Mouse (Mus musculus): ENCODE data around the gene Mmp25. TPM values are rescaled to one million over a fixed set of nuclear protein-coding genes. Genes with fewer than 3 reads are reported as not detected.
A peak's percentile ranks its signal among the peaks of the same experiment; 100 is the strongest.

Mmp25 gene
- total RNA-seq, 1 experiment from 2014 or later, result 2.7 TPM

- ATAC-seq (replicated peaks in 1 of 2; ENCODE audit: insufficient read depth in 1 of 2, low FRiP score in 2 of 2, low TSS enrichment in 1 of 2, low read depth in 1 of 2, poor library complexity in 2 of 2, severe bottlenecking in 2 of 2), result peak; percentile 37 to 53; a peak in 3 of 4 replicates
Measured at GRCm38 (mm10) chr17:23585721-23586491, 59.2 kb downstream of the Mmp25 start.

DNA sequence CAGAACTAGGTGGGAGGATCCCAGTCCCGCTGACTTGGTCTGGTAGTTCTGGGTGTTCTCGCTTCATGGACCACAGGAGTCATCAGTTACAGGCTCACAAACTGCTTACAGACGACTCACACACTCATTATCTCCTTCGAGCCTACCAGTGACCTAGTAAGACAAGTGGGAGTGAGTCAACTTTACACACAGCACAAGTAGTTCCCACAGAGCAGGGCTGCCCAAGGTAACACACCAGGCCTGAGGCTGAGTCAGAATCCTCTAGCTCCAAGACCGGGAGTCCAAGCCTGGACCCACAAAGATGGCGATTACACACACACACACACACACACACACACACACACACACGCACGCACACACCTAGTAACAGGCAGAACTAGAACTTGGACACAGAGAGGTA is 60.3 kb downstream of the Mmp25 start:
- no peak for ATAC-seq (replicated peaks in 1 of 2; ENCODE audit: insufficient read depth in 1 of 2, low FRiP score in 2 of 2, low TSS enrichment in 1 of 2, low read depth in 1 of 2, poor library complexity in 2 of 2, severe bottlenecking in 2 of 2)

Other genes starting within 250 kb of the Mmp25 start
- not detected in 2 replicates for gene Vmn2r117, start 165.6 kb downstream of the Mmp25 start, total RNA-seq (2017)
- gene Zfp213, start 81.0 kb downstream of the Mmp25 start, total RNA-seq (2017), result 6.4 and 11.4 TPM in 2 replicates
- gene Zfp13, start 45.8 kb downstream of the Mmp25 start, total RNA-seq (2017), result 0.25 TPM in 1 of 2 replicates, not detected in the other
- not detected in 2 replicates for gene Zscan10, start 44.4 kb downstream of the Mmp25 start, total RNA-seq (2017)
- not detected in 2 replicates for gene Bicdl2, start 15.2 kb upstream of the Mmp25 start, total RNA-seq (2017)
- gene Hcfc1r1, start 28.3 kb upstream of the Mmp25 start, total RNA-seq (2017), result 32.0 and 33.6 TPM in 2 replicates
- 34.0 and 48.2 TPM in 2 replicates for gene Thoc6, start 28.6 kb upstream of the Mmp25 start, total RNA-seq (2017)
- gene Tnfrsf12a, start 32.2 kb upstream of the Mmp25 start, total RNA-seq (2017), result 6.3 and 24.1 TPM in 2 replicates
- not detected in 2 replicates for gene Cldn6, start 34.0 kb upstream of the Mmp25 start, total RNA-seq (2017)
- gene Cldn9, start 38.7 kb upstream of the Mmp25 start, total RNA-seq (2017), result not detected in 2 replicates
- not detected in 2 replicates for gene 1520401A03Rik, start 77.5 kb upstream of the Mmp25 start, total RNA-seq (2017)
- gene Pkmyt1, start 81.1 kb upstream of the Mmp25 start, total RNA-seq (2017), result 13.9 and 14.3 TPM in 2 replicates
- 2.3 and 3.4 TPM in 2 replicates for gene Paqr4, start 95.6 kb upstream of the Mmp25 start, total RNA-seq (2017)
- not detected in 2 replicates for gene Kremen2, start 100.6 kb upstream of the Mmp25 start, total RNA-seq (2017)
- gene Flywch1, start 126.3 kb upstream of the Mmp25 start, total RNA-seq (2017), result 26.3 and 33.2 TPM in 2 replicates
- 6.3 and 9.1 TPM in 2 replicates for gene Flywch2, start 140.8 kb upstream of the Mmp25 start, total RNA-seq (2017)
- 133 and 212 TPM in 2 replicates for gene Srrm2, start 145.3 kb upstream of the Mmp25 start, total RNA-seq (2017)
- 82.3 and 105 TPM in 2 replicates for gene Elob, start 183.9 kb upstream of the Mmp25 start, total RNA-seq (2017)
- gene Prss33, start 190.8 kb upstream of the Mmp25 start, total RNA-seq (2017), result 0.65 TPM in 1 of 2 replicates, not detected in the other
- gene Prss32, start 198.6 kb upstream of the Mmp25 start, total RNA-seq (2017), result not detected in 2 replicates
- gene Prss41, start 198.9 kb upstream of the Mmp25 start, total RNA-seq (2017), result not detected in 2 replicates
- not detected in 2 replicates for gene Prss21, start 222.8 kb upstream of the Mmp25 start, total RNA-seq (2017)
- not detected in 2 replicates for gene Dcpp1, start 235.6 kb upstream of the Mmp25 start, total RNA-seq (2017)
- gene Dcpp2, start 235.6 kb upstream of the Mmp25 start, total RNA-seq (2017), result not detected in 2 replicates

Measured in hematopoietic stem cell, adult 5-6 weeks (primary cell).